Mouse (Mus musculus) cerebellum, adult 2 months (tissue): ENCODE results near the gene Nt5dc1.

Experiments used
- CTCF ChIP-seq: fragments of 200-500 bp; IDR thresholded peaks from 2 replicates; pipeline ENCODE4 v1.5.1; 2011; ENCODE audit warnings: low read depth, mild to moderate bottlenecking, control low read depth, low read length, moderate library complexity, borderline replicate concordance; ENCODE audit not compliant: insufficient read depth
- POLR2A ChIP-seq: fragments of 200-500 bp; IDR thresholded peaks from 2 replicates; pipeline ENCODE4 v1.6.1; 2011; ENCODE audit warnings: low read length, control low read depth, borderline replicate concordance; ENCODE audit not compliant: insufficient read depth

- TF ChIP-seq POLR2A (no peak), CTCF (no peak)
Observed at GRCm38 (mm10) chr10:34249594-34249993, 168.8 kb downstream of the Nt5dc1 start.
